Mouse (Mus musculus) lung, adult 18-20 months (tissue): Measurements from ENCODE around the gene Prpf18.
"Not testable (repeated sequence)": the region's sequence is repeated elsewhere in the genome, so short reads cannot be mapped to it uniquely, and the experiment has no call there.

Source experiments
- DNase-seq, 2 experiments: peaks; one replicate each; pipeline ENCODE4 v3.0.0; 2022; ENCODE audit warnings: mixed read lengths in 2 of 2

Gene Prpf18

GRCm38 (mm10) chr2:4651500-4652285, at the start of gene Prpf18:
TSS of gene Prpf18 (minus strand) at chr2:4652113.
- peak; percentile 87 to 88 for DNase-seq

GRCm38 (mm10) chr2:4679886-4680285, 28.0 kb upstream of the Prpf18 start:
- DNase-seq = no peak

DNA sequence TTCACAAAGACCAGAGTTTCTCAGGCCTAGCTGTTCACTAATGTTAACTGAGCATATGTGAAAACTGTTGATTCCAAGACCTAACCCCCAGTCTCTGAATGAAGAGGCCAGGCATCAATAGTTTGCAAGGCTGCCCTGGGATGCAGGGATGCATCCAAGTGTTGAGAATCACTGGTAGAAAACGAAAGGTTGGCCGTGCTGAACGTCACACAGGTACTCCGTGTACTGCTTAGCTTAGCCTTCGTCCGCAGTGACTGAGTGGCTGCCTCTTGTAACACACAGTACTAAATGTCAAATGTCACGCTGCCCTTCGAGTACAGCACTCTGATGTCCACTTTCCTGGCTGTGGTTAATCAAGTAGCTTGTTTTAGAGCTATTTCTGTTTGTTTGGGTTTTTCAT, 19.7 kb upstream of the Prpf18 start:
- peak; percentile 15 to 31 for DNase-seq

GRCm38 (mm10) chr2:4669701-4670100, 17.8 kb upstream of the Prpf18 start:
- DNase-seq = no peak

- no peak for DNase-seq
Observed at GRCm38 (mm10) chr2:4668626-4669025, 16.7 kb upstream of the Prpf18 start.

DNA sequence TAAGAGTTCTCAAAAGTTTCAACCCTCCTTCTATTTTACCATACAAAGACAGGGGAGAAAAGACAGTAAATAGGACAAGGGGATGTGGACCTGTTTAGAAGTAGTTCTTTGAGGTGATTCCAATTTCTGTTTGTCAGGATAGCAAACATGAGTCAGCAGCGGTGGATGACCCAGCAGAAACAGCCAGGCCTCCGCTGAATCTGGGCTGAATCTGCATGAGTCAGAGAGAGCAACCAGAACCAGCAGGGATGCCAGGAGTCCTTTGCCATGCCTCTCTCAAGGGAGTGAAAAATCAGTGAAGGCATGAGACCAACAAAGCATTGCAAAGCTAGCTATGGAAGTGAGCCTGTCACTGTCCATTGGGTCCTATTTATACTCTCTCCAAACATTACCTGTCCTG, 8.8 kb upstream of the Prpf18 start:
- no peak for DNase-seq

DNA sequence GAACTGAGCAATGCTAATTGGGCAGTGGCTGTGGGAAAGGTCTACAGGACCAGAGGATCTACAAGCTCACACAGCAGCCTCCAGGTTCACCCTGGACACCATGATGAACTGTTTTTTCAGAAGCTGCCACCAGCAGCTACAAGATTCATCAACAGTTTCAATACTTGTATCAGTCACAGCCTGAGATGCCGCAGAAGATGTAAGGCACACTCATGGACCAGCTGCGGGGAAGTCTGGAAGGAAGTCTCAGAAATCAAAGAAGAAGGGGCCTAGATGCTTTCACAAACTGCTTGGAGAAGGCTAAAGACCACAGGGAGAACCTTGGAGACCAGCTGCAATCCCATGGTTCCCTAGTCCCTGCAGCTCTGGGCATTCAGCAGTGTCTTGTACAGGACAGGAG, 2.3 kb downstream of the Prpf18 start:
- no peak for DNase-seq

DNA sequence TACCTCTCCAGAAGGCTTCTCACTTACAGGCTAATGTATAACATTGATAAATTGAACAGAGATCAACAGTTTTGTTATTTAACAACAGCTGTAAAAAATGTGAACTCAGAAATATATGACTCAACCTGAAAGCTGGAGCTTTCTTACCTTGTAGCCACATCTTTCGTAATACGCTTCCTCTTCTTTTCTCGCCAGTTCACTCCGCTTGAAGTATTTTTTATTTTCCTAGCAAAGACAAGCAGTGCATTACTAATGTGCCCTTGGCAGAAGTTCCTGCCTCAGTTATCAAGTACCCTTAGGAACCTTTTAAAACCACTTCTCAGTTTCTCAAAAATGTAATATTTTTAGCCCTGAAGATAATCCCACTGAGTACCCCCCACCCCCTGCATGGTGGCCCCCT, 3.8 kb downstream of the Prpf18 start:
- DNase-seq = peak in 1 of 2 experiments; percentile 40

- DNase-seq = no peak
Observed at GRCm38 (mm10) chr2:4645066-4645465, 6.8 kb downstream of the Prpf18 start.

GRCm38 (mm10) chr2:4638189-4638588, 13.7 kb downstream of the Prpf18 start:
- DNase-seq = no peak

DNA sequence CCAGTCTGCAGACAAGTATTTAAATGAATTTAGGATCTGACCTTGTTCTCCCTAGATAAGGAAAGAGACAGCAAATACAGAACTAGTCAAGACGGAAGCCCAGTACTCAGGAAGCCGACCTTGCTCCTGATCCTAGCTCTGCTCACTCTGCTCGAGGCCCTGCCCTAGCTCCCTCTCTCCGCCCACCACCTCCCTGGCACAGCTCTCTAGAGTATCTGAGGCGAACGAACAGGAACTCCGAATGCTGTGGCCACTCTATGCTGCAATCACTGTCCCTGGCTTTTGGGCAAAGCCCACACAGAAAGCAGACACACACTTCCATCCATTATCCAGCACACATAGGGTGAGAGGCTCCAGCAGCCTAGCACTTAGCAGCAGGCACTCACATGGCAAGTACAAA, 15.3 kb downstream of the Prpf18 start:
- no peak for DNase-seq

DNA sequence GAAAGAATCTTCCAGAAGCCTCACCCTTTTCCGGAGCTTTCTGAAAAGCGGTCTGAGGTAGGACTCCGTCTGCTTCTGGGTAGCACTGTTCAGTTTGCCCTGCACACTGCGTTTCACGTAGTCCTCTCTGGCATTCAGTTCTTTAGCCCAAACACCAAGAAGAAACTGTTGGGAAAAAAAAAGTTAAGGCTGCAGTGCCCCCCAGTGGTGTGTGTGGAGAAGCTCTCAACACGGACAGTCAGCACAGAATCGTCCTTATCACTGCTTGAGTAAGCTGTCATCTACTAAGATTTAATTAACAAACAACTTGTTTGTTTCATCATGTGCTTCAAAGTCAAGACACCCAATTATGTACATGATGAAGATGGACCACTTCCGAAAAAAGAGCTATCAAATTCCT, 16.1 kb downstream of the Prpf18 start:
- no peak for DNase-seq

- DNase-seq = no peak
Observed at GRCm38 (mm10) chr2:4630197-4630835, 21.6 kb downstream of the Prpf18 start.

DNA sequence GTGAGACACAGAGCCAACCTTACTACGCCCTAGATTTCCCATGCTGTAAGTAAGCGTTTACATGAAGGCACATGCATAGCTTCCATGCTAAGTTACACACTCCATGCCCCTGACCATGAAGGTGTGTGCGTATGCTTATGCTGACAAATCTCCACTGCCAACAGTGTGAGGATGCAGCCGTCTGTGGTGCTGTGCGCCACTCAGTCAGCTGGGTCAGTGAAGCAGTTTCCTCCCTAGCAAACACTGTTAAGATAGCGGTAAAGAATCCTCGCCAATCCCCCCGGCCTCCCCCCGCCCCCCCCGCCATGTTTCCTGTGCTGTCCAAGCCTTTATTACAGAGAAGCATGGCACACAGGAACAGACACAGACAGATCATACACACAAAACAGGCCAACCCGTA, 22.4 kb downstream of the Prpf18 start:
- DNase-seq = no peak

- DNase-seq = no peak
Observed at GRCm38 (mm10) chr2:4628920-4629319, 23.0 kb downstream of the Prpf18 start.

GRCm38 (mm10) chr2:4626911-4627310, 25.0 kb downstream of the Prpf18 start:
- DNase-seq = no peak

DNA sequence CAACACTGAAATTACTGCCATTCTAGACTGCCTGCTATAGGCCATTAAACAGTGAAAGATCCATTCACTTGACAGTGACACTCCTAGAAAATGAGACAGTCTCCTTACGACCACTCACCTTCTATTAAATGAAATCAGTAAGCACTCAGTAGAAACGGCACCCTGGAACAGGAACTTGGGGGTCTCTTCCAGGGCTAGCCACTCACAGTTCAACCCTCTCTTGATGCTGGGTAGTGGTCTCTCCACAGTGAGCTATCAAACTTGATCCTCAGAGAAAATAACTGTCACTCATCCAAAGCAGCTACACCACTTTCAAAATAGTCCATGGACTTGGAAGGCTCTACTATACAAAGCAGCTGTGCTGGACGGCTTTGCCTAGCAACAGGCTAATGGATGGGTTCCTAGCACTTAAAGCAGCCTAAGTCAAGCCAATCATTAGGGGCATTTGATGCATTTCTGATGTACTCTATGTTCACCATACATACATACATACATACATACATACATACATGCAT, 30.4 kb downstream of the Prpf18 start:
- DNase-seq = no peak

GRCm38 (mm10) chr2:4620640-4621401, 31.1 kb downstream of the Prpf18 start:
- no peak for DNase-seq

GRCm38 (mm10) chr2:4619893-4620593, 31.9 kb downstream of the Prpf18 start:
- no peak for DNase-seq

GRCm38 (mm10) chr2:4619126-4619525, 32.8 kb downstream of the Prpf18 start:
- not testable (repeated sequence) for DNase-seq

DNA sequence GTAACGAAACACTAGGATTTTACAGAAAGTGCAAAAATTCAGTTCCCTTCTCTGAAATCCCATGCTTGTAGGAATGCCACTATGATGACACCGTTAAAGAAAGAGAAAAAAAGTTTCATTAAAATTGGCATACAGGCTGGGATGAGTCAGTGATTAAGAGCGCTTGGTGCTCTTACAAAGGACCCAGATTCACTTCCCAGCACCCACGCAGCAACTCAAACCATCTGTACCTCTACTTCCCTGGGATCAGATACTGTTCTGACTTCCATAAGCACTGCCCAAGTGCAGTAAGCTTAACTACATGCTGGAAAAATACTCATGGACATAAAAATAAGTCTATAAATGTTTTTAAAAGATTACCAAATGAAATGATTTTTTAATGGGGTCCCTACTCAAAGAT, 34.9 kb downstream of the Prpf18 start:
- DNase-seq = no peak

- no peak for DNase-seq
Observed at GRCm38 (mm10) chr2:4615014-4615546, 36.8 kb downstream of the Prpf18 start.
